Mouse (Mus musculus): ENCODE measurements around the gene Capn11.

Gene Capn11

DNA sequence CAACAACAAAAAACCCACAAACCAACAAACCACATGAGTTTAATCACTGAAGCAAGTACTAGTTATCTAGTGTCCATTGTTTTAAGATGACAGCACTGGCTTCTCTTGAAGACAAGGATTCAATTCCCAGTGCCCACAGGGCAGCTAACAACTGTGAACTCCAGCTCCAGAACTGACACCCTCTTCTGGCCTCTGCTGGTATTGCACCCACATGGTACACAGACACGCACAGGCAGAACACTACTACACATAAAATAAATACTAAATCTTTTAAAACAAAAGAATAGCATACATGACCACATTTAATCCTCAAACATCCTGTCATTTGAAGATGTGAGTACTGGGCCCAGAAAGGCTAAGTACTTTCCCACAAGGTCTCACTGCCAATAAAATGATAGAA, 22.5 kb upstream of the Capn11 start:
- DNase-seq: peak; percentile 44 to 60

GRCm38 (mm10) chr17:45680391-45680980, 21.4 kb upstream of the Capn11 start:
- peak; percentile 61 to 74 for DNase-seq

GRCm38 (mm10) chr17:45678106-45678505, 19.0 kb upstream of the Capn11 start:
- peak; percentile 87 to 89 for DNase-seq

- DNase-seq: no peak
These were observed 13.5 kb upstream of the Capn11 start for GRCm38 (mm10) chr17:45672598-45672997.

DNA sequence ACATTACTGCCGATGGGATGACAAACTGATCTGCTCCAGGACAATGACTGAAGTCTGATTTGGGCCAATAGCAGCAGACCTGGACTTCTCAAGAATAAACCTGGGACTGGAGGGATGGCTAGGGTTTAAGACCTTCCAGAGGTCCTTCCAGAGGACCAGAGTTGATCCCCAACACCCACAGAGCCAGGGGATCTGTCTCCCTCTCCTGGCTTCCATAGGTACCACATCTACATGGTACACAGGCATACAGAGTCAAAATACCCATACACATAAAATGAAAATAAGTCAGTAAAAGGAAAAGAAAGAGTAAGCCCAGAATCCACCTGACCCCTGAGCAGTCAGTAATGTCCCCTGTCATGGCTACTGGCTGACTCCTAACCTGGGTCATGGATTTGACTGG, 12.7 kb upstream of the Capn11 start:
- DNase-seq: no peak

GRCm38 (mm10) chr17:45667986-45668385, 8.9 kb upstream of the Capn11 start:
- DNase-seq: no peak

GRCm38 (mm10) chr17:45667481-45667880, 8.4 kb upstream of the Capn11 start:
- DNase-seq: no peak

DNA sequence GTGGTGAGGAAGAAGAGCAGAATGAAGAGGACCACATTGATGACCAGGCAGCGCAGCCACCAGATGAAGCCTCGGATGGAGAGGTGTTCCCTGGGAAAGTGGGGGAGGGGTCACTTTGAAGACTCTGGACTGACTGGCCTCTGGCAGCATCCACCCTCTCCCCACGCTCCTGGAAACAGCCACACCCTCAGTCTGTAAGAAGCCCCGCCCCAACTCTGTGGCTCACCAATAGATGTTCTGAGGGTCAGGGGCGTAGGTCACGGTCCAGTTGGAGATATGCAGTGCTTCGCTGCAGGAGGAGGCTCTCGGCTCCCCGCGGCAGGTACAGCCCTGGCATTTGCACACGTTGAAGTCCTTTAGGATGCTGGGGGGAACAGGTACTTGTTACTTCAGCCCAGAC, 7.0 kb upstream of the Capn11 start:
- DNase-seq: no peak

DNA sequence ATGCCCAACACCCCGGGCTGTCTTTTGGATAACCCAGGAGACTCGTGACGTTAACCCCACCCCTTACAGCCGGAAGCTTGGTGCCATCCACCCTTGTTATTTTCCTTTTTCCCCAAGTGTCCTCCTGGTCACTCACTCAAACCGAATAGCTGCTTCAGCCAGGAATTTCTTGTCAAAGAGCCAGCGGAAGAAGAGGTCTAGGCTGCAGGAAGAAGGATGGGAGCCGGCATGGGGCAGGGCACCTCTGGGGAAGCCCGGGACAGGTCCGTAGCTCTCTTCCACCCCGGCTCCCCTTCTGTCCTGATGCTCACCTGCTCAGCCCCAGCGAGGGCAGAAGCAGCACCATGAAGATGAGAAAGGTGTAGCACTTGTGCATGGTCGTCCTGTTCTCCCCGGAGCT, 5.5 kb upstream of the Capn11 start:
- no peak for DNase-seq

DNA sequence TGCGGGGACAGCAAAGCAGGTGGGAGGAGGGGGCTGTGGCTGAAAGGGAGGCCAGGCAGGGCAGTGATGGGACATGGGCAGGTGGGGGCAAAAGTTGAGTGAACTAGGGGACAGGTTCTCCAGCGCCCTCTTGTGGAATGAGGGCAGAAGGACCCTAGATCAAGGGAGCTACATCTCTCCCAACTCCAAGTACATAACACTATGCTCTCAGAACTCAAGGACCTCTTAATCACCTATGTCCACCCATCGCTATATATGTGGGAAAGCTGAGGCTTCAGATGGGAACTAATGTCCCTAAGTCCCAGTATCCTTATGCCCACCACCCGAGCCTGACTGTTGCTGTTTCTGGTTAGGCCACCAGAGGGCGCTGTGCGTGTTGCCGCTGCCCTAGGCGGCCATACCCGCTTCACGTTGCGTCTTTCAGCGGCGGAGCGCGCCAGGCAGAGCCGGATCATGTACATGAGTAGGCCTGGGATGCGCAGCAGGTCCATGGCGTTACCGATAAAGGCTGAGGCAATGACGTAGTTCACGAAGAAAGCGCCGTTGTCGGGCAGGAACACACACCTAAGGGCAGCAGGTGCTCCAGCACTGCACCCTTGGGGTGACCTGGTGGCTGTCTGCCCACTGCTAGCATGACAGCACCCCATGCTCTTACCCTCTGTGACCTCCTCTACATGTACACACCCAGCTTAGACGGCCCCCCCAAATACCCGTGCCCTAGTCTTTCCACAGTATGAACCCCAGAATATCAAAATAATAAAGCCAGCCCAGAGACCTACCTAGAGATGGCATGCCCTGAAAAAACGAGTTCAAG, 4.2 kb upstream of the Capn11 start:
- DNase-seq: peak; percentile 87 to 89

GRCm38 (mm10) chr17:45655820-45656219, 3.3 kb downstream of the Capn11 start:
- peak; percentile 53 to 65 for DNase-seq

DNA sequence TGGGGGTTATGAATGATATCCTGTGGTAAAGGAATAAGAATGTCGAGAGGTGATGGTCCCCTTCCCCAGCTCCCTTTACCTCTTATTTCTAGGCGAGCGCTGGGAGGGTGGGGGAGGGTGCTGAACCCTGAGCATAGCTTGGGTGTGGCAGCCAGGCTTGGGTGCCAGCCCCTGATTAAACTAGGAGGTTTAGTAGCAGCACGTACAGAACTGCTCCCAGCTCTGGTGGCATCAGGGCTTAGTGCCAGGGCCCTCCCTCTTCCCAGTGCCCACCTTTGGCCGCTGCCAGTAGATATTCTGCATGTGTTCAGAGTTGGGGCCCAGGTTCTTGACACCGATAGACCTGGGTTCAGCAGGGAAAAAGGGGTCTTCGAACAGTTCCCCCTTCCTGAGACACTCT, 5.9 kb downstream of the Capn11 start:
- no peak for DNase-seq

DNA sequence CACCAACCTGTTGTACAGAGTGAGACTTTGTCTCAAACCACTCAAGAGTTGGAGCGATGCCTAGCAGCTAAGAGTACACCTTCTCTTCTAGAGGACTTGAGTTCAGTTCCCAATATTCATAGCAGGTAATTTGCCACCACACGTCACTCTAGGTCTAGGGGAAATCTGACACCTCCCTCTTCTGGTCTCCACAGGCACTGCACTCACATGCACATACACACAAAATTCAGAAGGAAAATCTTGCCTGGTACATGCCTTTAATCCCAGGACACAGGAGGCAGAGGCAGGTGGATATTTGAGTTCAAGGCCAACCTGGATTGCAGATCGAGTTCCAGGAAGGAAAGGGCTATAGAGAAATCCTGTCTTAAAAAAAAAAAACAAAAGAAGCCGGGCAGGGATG, 14.9 kb downstream of the Capn11 start:
- DNase-seq: no peak

DNA sequence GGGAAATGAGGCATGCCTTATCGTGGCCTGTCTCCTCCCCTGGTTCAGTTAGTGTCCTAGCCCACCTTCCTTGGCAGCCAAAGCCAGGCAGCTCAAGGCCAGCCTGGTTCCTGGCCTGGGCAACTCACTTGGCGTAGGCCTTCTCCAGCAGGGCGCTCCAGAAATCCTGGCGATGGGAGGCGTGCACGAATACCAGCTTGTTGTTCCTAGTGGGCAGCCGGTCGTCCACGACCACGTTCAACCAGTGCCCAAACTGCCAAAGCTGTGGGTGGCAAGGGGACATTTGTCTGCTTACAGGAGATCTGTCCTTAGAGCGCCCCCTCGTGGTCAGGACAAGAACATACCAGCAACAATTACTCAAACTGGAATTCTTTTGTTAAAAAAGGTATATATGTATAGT, 16.4 kb downstream of the Capn11 start:
- peak; percentile 84 to 87 for DNase-seq

DNA sequence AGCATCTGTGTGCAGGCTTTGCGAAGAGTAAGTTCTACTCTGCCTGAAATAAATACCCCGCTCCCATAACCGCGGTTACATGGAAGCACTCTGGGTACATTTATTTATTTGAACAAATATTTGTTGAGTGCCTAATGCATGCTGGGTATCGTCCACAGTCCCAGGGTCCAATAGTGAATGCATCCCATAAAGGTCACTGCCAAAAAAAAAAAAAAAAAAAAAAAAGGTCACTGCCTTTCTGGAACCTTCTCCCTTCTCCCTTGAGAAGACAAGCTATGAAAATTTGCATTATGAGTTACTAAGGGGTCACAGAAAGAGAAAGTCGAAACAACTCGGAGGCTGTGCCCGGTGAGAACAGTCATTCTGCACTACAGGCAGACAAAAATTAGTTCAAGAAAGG, 17.1 kb downstream of the Capn11 start:
- no peak for DNase-seq

DNA sequence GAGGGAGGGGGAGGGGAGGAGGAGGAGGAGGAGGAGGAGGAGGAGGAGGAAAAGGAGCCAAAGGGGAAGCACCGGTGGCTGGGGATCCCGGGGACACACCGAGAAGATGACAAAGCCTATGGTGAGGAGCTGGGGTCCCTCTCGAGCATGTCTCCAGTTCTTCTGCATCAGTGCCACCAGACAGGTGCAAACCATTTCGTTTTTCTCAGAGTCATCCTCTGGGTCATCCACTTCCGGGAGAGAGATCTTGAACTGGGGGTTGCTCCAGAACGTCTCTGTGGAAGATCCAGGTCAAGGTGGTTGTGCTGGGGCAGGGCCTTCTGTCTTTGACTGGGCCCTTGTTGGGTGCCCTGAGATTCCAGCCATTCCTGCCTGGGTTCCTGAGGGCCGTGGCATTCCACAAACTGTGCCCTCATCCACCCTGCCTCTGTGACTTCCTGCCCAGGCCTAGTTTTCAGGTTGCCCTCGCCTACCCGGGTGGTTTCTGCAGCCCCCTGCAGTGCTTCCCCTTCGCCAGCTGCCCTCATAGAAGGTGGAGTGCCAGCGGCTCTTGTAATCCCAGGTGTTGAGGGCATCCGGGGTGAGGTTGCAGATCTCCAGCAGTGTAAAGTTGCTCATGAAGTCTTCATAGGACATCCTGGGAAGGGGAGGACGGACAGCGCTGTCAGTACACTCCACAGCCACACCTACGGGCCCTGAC, 20.4 kb downstream of the Capn11 start:
- DNase-seq: no peak

- no peak for DNase-seq
These were observed 25.1 kb downstream of the Capn11 start for GRCm38 (mm10) chr17:45634033-45634432.

DNA sequence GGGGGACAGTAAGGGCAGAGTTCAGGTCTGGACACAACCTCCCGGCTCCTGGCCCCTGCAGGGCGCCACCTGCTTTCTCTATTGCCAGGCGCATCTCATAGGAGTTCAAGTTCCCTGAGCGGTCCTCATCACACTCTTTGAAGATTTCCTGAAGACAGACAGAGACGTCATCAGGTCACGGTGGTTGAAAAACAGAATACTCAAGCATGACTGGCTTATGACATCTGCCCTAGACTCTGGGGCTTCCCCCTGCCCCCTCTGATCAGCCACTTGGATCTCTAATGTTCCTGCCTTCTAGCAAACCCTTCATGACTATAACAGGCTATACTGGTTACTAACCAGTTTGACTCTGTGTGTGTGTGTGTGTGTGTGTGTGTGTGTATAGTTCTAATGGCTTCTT, 27.2 kb downstream of the Capn11 start:
- no peak for DNase-seq

DNA sequence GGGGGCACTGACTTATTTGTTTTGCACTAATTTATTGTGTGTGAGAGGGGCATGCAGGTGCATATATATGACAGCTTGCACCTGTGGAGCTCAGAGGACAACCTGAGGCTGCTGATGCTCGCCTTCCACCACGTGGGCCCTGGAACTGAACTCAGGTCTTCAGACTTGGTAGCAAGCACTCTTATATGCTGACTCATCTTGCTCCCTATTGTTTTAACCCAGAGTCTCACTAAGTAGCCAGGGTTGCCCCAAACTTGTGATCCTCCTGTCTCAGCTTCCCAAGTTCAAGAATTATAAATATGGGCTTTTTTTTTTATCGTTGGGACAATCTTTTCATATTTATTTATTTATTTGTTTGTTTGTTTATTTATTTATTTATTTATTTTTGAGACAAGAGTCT, 28.1 kb downstream of the Capn11 start:
- DNase-seq: no peak

DNA sequence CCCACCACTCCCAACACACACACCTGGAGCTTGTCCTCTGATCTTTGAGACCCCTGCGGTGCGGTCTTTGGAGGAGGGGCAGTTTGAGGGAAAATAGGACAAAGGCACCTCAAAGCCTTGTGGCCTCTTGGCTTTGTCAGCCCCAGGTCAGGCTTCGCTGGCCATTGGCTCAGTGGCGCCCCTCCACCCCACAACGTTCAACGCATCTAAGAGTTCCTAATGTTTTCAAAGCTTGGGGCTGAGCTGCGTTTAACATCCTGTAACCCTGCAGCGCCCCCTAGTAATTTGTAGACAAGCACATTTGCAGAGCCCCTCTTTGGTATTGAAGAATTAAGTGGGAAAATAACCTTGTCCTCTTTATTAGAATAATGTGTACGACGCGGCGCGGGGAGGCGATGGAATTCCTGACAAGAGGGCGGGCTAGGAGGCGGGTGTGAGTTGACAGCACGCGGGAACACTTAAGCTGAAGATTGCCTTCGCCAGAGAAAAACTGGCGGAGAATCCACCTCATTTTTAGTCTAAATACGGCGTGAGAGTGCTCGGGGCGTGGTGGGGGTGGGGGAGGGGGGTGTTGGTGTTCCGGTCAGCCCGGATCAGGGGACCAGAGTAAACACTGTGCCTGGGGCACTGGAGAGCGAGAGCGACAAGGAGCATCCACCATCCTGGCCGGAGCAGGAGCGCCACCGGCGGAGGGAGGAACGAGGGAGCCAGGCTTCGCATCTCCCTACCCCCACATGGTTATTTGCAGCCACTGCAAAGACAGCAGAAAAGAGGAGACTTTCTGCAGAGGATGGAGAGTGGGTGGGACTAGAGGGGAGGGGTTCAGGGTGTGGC, 29.0 kb downstream of the Capn11 start:
- peak; percentile 74 to 85 for DNase-seq

DNA sequence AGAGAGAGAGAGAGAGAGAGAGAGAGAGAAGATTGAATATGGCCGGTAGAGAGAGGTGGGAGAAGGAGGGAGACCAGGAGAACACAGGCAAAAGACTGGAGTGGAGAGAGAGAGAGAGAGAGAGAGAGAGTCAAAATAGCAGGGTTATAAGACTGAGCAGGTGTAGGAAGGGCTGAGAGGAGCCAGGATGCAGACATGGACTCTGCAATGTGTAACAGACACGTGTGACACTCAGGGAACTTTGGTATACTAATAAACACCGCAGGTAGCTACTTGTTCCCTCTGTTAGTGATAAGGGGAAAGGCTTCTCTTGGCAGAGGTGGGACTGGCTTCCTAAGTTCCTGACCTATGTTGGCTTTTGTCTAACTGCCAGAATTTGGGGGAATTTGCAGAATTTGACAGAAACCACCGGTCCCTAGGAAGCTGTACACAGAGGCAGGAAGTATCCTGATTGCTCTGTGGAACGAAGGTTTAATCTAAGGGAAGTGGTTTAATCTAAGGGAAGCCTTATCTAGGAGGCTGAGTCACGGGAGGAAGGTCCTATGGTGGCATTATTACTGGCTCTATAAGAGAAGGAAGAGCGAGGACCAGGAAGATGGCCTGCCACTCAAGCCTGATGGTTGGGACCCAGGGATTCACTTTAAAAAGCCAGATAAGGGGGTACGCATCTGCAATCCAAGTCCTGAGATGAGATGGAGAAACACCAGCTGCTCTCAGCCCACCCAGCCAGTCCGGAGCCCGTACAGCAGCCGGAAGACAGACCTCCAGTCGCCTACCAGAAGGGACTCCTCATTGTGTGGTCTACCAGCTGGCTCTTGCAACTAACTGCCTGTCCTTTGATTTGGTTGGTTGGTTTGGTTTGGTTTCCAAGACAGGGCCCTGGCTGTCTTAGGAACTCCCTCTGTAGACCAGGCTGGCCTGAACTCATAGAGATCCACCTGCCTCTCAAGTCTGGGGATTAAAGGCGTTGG, 30.0 kb downstream of the Capn11 start:
- peak; percentile 56 to 74 for DNase-seq

GRCm38 (mm10) chr17:45628160-45628559, 31.0 kb downstream of the Capn11 start:
- DNase-seq: no peak

Measured in kidney, postnatal 4 days (tissue).